Mouse (Mus musculus) heart, postnatal 0 days (tissue): ENCODE data around the gene Slc20a1. TPM values are rescaled to one million over a fixed set of nuclear protein-coding genes. Genes with fewer than 3 reads are reported as not detected.

Source experiments
- ATAC-seq: fragments of 200-750 bp; cut with Nextera tagmentation; 2 replicates; pipeline ENCODE4 v1.8.0; 2017; ENCODE audit warnings: low read depth, moderate number of reproducible peaks, moderate library complexity; ENCODE audit not compliant: insufficient read depth
- DNase-seq: peaks from one replicate; pipeline ENCODE4 v3.0.0-alpha.2; 2016; ENCODE audit warnings: low spot score
- H3K27ac ChIP-seq: fragments of 300-500 bp; sonication (generic); 2 replicates; pipeline ENCODE4 v1.5.1; 2014; ENCODE audit warnings: low read depth, mild to moderate bottlenecking
- H3K27me3 ChIP-seq: fragments of 300-500 bp; sonication (generic); 2 replicates; pipeline ENCODE4 v1.6.1; 2014; ENCODE audit warnings: low read length, mixed read lengths; ENCODE audit not compliant: control insufficient read depth, insufficient read depth
- H3K36me3 ChIP-seq: fragments of 300-500 bp; sonication (generic); replicated peaks from 2 replicates; pipeline ENCODE4 v1.6.1; 2014; ENCODE audit warnings: low read length, mixed read lengths; ENCODE audit not compliant: control insufficient read depth, insufficient read depth
- H3K4me1 ChIP-seq: fragments of 300-500 bp; sonication (generic); 2 replicates; pipeline ENCODE4 v1.6.1; 2014; ENCODE audit warnings: antibody characterized with exemption; ENCODE audit not compliant: control insufficient read depth, insufficient read depth
- H3K4me2 ChIP-seq: fragments of 300-500 bp; sonication (generic); 2 replicates; pipeline ENCODE4 v1.6.1; 2014; ENCODE audit warnings: low read depth, mild to moderate bottlenecking, low read length, moderate library complexity
- H3K4me3 ChIP-seq: fragments of 300-500 bp; sonication (generic); 2 replicates; pipeline ENCODE4 v1.5.1; 2014; ENCODE audit warnings: low read depth, low read length
- H3K9ac ChIP-seq: fragments of 300-500 bp; sonication (generic); replicated peaks from 2 replicates; pipeline ENCODE4 v1.6.1; 2014; ENCODE audit warnings: low read depth, low read length, mixed read lengths
- H3K9me3 ChIP-seq: fragments of 300-500 bp; sonication (generic); replicated peaks from 2 replicates; pipeline ENCODE4 v1.6.1; 2016; ENCODE audit warnings: low read length; ENCODE audit not compliant: control insufficient read depth
- CTCF ChIP-seq: IDR thresholded peaks from 2 replicates; pipeline ENCODE4 v1.5.1; 2016; ENCODE audit warnings: antibody characterized with exemption, control low read depth, low read depth
- EP300 ChIP-seq: IDR thresholded peaks from 2 replicates; pipeline ENCODE4 v1.6.1; 2016; ENCODE audit warnings: antibody characterized with exemption, low read depth
- WGBS: fragments of 180-500 bp; shearing (Covaris S2); extraction: QIAGEN DNeasy Blood & Tissue Kit; methylation state at CpG from one replicate; pipeline ENCODE4 v1.1.7; 2014; 5-methylcytosine and 5-hydroxymethylcytosine counted together
- polyA plus RNA-seq: library from polyadenylated mRNA; unstranded; fragments of >200 nt; fragmentation: Nextera tagmentation; extraction: Ambion mirVana; gene quantifications from 2 replicates; pipeline ENCODE4 v1.2.1, GENCODE M21; 2015
- total RNA-seq: library from RNA; depleted of rRNA; stranded (reverse); fragments of >200 nt; gene quantifications from 2 replicates; pipeline ENCODE4 v1.2.3, GENCODE M21; 2014; ENCODE audit warnings: low replicate concordance

The Slc20a1 gene
- total and polyA plus RNA-seq, 2 experiments from 2014 or later: 8.7 to 37.1 TPM

- Histone ChIP-seq H3K4me2 (no peak overlapping the region), H3K36me3 (peaks cover 84% of the 10 kb centered on the region), H3K9me3 (no peaks in the 10 kb centered on the region), H3K4me1 (peaks cover 29% of the 10 kb centered on the region), H3K4me3 (no peak overlapping the region), H3K9ac (no peak overlapping the region), H3K27ac (no peak overlapping the region), H3K27me3 (no peaks in the 10 kb centered on the region)
- ATAC-seq (no peak), DNase-seq (no peak)
- TF ChIP-seq CTCF (no peak), EP300 (no peak)
- WGBS: 80% methylated on average over 6 of the region's 6 CpGs
Measured at GRCm38 (mm10) chr2:129205000-129205399, 6.4 kb downstream of the Slc20a1 start.

- Histone ChIP-seq H3K36me3 (peaks cover 91% of the 10 kb centered on the region), H3K9ac (no peak overlapping the region), H3K4me3 (no peak overlapping the region), H3K27ac (peak overlapping the region; percentile 71), H3K4me1 (peaks cover 16% of the 10 kb centered on the region), H3K27me3 (no peaks in the 10 kb centered on the region), H3K9me3 (no peaks in the 10 kb centered on the region), H3K4me2 (peak overlapping the region; percentile 25; the same call in 1 of the 2 replicates)
- no peak for TF ChIP-seq CTCF
- DNase-seq: peak; percentile 58
- peak; percentile 89 for ATAC-seq
- 45% methylated on average over 8 of the region's 8 CpGs for WGBS
Measured at GRCm38 (mm10) chr2:129206824-129207223, 8.3 kb downstream of the Slc20a1 start.

GRCm38 (mm10) chr2:129208181-129208746, 9.7 kb downstream of the Slc20a1 start:
- TF ChIP-seq CTCF (no peak), EP300 (no peak)
- ATAC-seq (peak; percentile 69), DNase-seq (peak; percentile 61)
- H3K36me3 ChIP-seq: peaks cover 86% of the 10 kb centered on the region
- H3K27me3 ChIP-seq: no peaks in the 10 kb centered on the region
- H3K4me3 ChIP-seq: no peak overlapping the region
- H3K4me1 ChIP-seq: peaks cover 16% of the 10 kb centered on the region
- no peak overlapping the region for H3K4me2 ChIP-seq
- 57% methylated on average over 8 of the region's 8 CpGs for WGBS
- no peak overlapping the region for H3K9ac ChIP-seq
- peak overlapping the region; percentile 3; the same call in 1 of the 2 replicates for H3K27ac ChIP-seq
- no peaks in the 10 kb centered on the region for H3K9me3 ChIP-seq

- Histone ChIP-seq H3K4me3 (no peak overlapping the region), H3K27ac (no peak overlapping the region), H3K36me3 (peaks cover 67% of the 10 kb centered on the region), H3K4me1 (peaks cover 16% of the 10 kb centered on the region), H3K27me3 (no peaks in the 10 kb centered on the region), H3K4me2 (no peak overlapping the region), H3K9me3 (no peaks in the 10 kb centered on the region), H3K9ac (no peak overlapping the region)
- WGBS: 76% methylated on average over 8 of the region's 8 CpGs
- DNase-seq (no peak), ATAC-seq (no peak)
- TF ChIP-seq CTCF: no peak
- TF ChIP-seq EP300: no peak
Measured at GRCm38 (mm10) chr2:129210089-129210749, 11.7 kb downstream of the Slc20a1 start.

GRCm38 (mm10) chr2:129211255-129211654, 12.7 kb downstream of the Slc20a1 start:
- WGBS: 65% methylated on average over 4 of the region's 4 CpGs
- Histone ChIP-seq H3K27ac (no peak overlapping the region), H3K9me3 (no peaks in the 10 kb centered on the region), H3K36me3 (peaks cover 57% of the 10 kb centered on the region), H3K4me1 (peaks cover 16% of the 10 kb centered on the region), H3K4me2 (no peak overlapping the region), H3K4me3 (no peak overlapping the region), H3K9ac (no peak overlapping the region), H3K27me3 (no peaks in the 10 kb centered on the region)
- TF ChIP-seq CTCF (no peak), EP300 (no peak)
- DNase-seq (no peak), ATAC-seq (no peak)
